Mouse (Mus musculus): Measurements from ENCODE around the gene Trpm3.

DNA sequence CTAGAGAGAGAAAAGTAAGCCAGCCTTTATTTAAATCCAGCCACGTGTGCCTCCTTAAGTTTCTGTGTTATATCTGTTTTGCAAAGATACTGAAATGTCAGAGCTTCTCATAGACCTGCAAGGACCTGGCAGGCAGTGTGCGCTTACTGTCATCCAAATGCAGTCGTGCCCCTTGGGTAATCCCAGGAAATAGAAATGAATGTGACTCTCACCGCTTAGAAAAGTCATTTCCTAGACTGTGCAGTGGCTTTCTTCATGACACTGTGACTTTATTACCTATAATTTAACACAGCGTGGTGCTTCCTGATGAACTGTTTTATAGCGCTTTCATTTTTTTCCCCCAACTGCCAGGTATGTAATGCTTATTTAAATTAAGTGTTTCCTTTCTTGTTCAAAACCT lies 379.7 kb downstream of the Trpm3 start:
- no peak for TF ChIP-seq POLR2A (IDR thresholded peaks at IDR 0.05; ENCODE audit: borderline replicate concordance, extremely low read depth, low read depth, low read length)
- TF ChIP-seq CTCF (IDR thresholded peaks at IDR 0.05; ENCODE audit: insufficient read depth, low read length), result no peak

Measured in lung, adult 2 months (tissue).